Mouse (Mus musculus): ENCODE results near the gene Ghdc.

GRCm38 (mm10) chr11:100775921-100776320 is 5.2 kb upstream of the Ghdc start:
- no peak for TF ChIP-seq CTCF (IDR thresholded peaks at IDR 0.05)
- no peak for TF ChIP-seq EP300 (IDR thresholded peaks at IDR 0.05)

All from lung, postnatal 0 days (tissue).